Mouse (Mus musculus): ENCODE measurements around the gene Nid2. TPM values are rescaled to one million over a fixed set of nuclear protein-coding genes. Genes with fewer than 3 reads are reported as not detected.

Nid2 gene
- polyA plus RNA-seq, 1 experiment: 10.5 TPM

GRCm38 (mm10) chr14:19744876-19745275, 6.2 kb upstream of the Nid2 start:
- Histone ChIP-seq H3K27me3 (ENCODE audit: control insufficient read depth, insufficient read depth, low read length) (no peaks in the 10 kb centered on the region), H3K27ac (ENCODE audit: insufficient read depth, low read depth, low read length) (no peak overlapping the region), H3K4me3 (ENCODE audit: low read depth, low read length) (no peak overlapping the region), H3K36me3 (ENCODE audit: control insufficient read depth, insufficient read depth, low read length) (no peaks in the 10 kb centered on the region), H3K4me1 (ENCODE audit: control insufficient read depth, insufficient read depth, insufficient read length, low read length) (no peaks in the 10 kb centered on the region)
- no peak for TF ChIP-seq CTCF (IDR thresholded peaks at IDR 0.05; ENCODE audit: extremely low read depth, insufficient read length, insufficient replicate concordance, low read depth, low read length)
- no peak for TF ChIP-seq POLR2A (IDR thresholded peaks at IDR 0.05; ENCODE audit: low read depth, low read length)
- 79% methylated on average over 5 of the region's 5 CpGs for WGBS

GRCm38 (mm10) chr14:19746232-19746631, 4.8 kb upstream of the Nid2 start:
- peaks cover 6% of the 10 kb centered on the region for H3K4me1 ChIP-seq (ENCODE audit: control insufficient read depth, insufficient read depth, insufficient read length, low read length)
- TF ChIP-seq POLR2A (IDR thresholded peaks at IDR 0.05; ENCODE audit: low read depth, low read length) (no peak), CTCF (IDR thresholded peaks at IDR 0.05; ENCODE audit: extremely low read depth, insufficient read length, insufficient replicate concordance, low read depth, low read length) (no peak)
- WGBS: 86% methylated on average over 2 of the region's 2 CpGs
- H3K27ac ChIP-seq (ENCODE audit: insufficient read depth, low read depth, low read length): no peak overlapping the region
- no peaks in the 10 kb centered on the region for H3K27me3 ChIP-seq (ENCODE audit: control insufficient read depth, insufficient read depth, low read length)
- H3K36me3 ChIP-seq (ENCODE audit: control insufficient read depth, insufficient read depth, low read length): no peaks in the 10 kb centered on the region
- no peak overlapping the region for H3K4me3 ChIP-seq (ENCODE audit: low read depth, low read length)

- TF ChIP-seq CTCF (IDR thresholded peaks at IDR 0.05; ENCODE audit: extremely low read depth, insufficient read length, insufficient replicate concordance, low read depth, low read length): no peak
- no peak for TF ChIP-seq POLR2A (IDR thresholded peaks at IDR 0.05; ENCODE audit: low read depth, low read length)
- peaks cover 6% of the 10 kb centered on the region for H3K4me1 ChIP-seq (ENCODE audit: control insufficient read depth, insufficient read depth, insufficient read length, low read length)
- no peak overlapping the region for H3K4me3 ChIP-seq (ENCODE audit: low read depth, low read length)
- H3K27me3 ChIP-seq (ENCODE audit: control insufficient read depth, insufficient read depth, low read length): no peaks in the 10 kb centered on the region
- H3K27ac ChIP-seq (ENCODE audit: insufficient read depth, low read depth, low read length): no peak overlapping the region
- 91% methylated on average over 2 of the region's 2 CpGs for WGBS
- H3K36me3 ChIP-seq (ENCODE audit: control insufficient read depth, insufficient read depth, low read length): no peaks in the 10 kb centered on the region
Measured at GRCm38 (mm10) chr14:19746731-19747130, 4.3 kb upstream of the Nid2 start.

- Histone ChIP-seq H3K27me3 (ENCODE audit: control insufficient read depth, insufficient read depth, low read length) (no peaks in the 10 kb centered on the region), H3K4me1 (ENCODE audit: control insufficient read depth, insufficient read depth, insufficient read length, low read length) (peaks cover 6% of the 10 kb centered on the region), H3K4me3 (ENCODE audit: low read depth, low read length) (no peak overlapping the region), H3K27ac (ENCODE audit: insufficient read depth, low read depth, low read length) (no peak overlapping the region), H3K36me3 (ENCODE audit: control insufficient read depth, insufficient read depth, low read length) (no peaks in the 10 kb centered on the region)
- 82% methylated on average over 2 of the region's 2 CpGs for WGBS
- no peak for TF ChIP-seq CTCF (IDR thresholded peaks at IDR 0.05; ENCODE audit: extremely low read depth, insufficient read length, insufficient replicate concordance, low read depth, low read length)
Measured at GRCm38 (mm10) chr14:19749743-19750142, 1.3 kb upstream of the Nid2 start.

GRCm38 (mm10) chr14:19750411-19751024, 547 bp upstream of the Nid2 start:
- 6% methylated on average over 26 of the region's 26 CpGs for WGBS
- Histone ChIP-seq H3K4me1 (ENCODE audit: control insufficient read depth, insufficient read depth, insufficient read length, low read length) (peaks cover 6% of the 10 kb centered on the region), H3K36me3 (ENCODE audit: control insufficient read depth, insufficient read depth, low read length) (no peaks in the 10 kb centered on the region), H3K4me3 (ENCODE audit: low read depth, low read length) (peak overlapping the region; percentile 66), H3K27ac (ENCODE audit: insufficient read depth, low read depth, low read length) (peak overlapping the region; percentile 7; the same call in 1 of the 2 replicates), H3K27me3 (ENCODE audit: control insufficient read depth, insufficient read depth, low read length) (no peaks in the 10 kb centered on the region)
- TF ChIP-seq CTCF (IDR thresholded peaks at IDR 0.05; ENCODE audit: extremely low read depth, insufficient read length, insufficient replicate concordance, low read depth, low read length) (no peak), POLR2A (IDR thresholded peaks at IDR 0.05; ENCODE audit: low read depth, low read length) (no peak)

GRCm38 (mm10) chr14:19752276-19752675, 1.2 kb downstream of the Nid2 start:
- no peak overlapping the region for H3K27ac ChIP-seq (ENCODE audit: insufficient read depth, low read depth, low read length)
- no peaks in the 10 kb centered on the region; the same call in 1 of the 2 replicates for H3K36me3 ChIP-seq (ENCODE audit: control insufficient read depth, insufficient read depth, low read length)
- TF ChIP-seq CTCF (IDR thresholded peaks at IDR 0.05; ENCODE audit: extremely low read depth, insufficient read length, insufficient replicate concordance, low read depth, low read length): no peak
- no peak for TF ChIP-seq POLR2A (IDR thresholded peaks at IDR 0.05; ENCODE audit: low read depth, low read length)
- H3K27me3 ChIP-seq (ENCODE audit: control insufficient read depth, insufficient read depth, low read length): no peaks in the 10 kb centered on the region
- peaks cover 6% of the 10 kb centered on the region for H3K4me1 ChIP-seq (ENCODE audit: control insufficient read depth, insufficient read depth, insufficient read length, low read length)
- WGBS: 46% methylated on average over 21 of the region's 21 CpGs
- peak overlapping the region; percentile 66 for H3K4me3 ChIP-seq (ENCODE audit: low read depth, low read length)

GRCm38 (mm10) chr14:19759277-19760193, 8.5 kb downstream of the Nid2 start:
- Histone ChIP-seq H3K4me3 (ENCODE audit: low read depth, low read length) (no peak overlapping the region), H3K36me3 (ENCODE audit: control insufficient read depth, insufficient read depth, low read length) (no peaks in the 10 kb centered on the region; the same call in 1 of the 2 replicates), H3K27ac (ENCODE audit: insufficient read depth, low read depth, low read length) (no peak overlapping the region), H3K4me1 (ENCODE audit: control insufficient read depth, insufficient read depth, insufficient read length, low read length) (0 out of 2 replicates have a peak, but pooled peaks cover 2% of the 10 kb centered on the region), H3K27me3 (ENCODE audit: control insufficient read depth, insufficient read depth, low read length) (no peaks in the 10 kb centered on the region)
- WGBS: 45% methylated on average over 10 of the region's 10 CpGs
- TF ChIP-seq POLR2A (IDR thresholded peaks at IDR 0.05; ENCODE audit: low read depth, low read length): no peak
- no peak for TF ChIP-seq CTCF (IDR thresholded peaks at IDR 0.05; ENCODE audit: extremely low read depth, insufficient read length, insufficient replicate concordance, low read depth, low read length)

Measured in small intestine, adult 2 months (tissue).